Mouse (Mus musculus): ENCODE measurements at regions not wholly inside any gene's neighbourhood (a gene's known extent, or its start where the extent isn't known, plus 50 kb on each side); places are given as distances from the start of the nearest gene placed in this dataset.

DNA sequence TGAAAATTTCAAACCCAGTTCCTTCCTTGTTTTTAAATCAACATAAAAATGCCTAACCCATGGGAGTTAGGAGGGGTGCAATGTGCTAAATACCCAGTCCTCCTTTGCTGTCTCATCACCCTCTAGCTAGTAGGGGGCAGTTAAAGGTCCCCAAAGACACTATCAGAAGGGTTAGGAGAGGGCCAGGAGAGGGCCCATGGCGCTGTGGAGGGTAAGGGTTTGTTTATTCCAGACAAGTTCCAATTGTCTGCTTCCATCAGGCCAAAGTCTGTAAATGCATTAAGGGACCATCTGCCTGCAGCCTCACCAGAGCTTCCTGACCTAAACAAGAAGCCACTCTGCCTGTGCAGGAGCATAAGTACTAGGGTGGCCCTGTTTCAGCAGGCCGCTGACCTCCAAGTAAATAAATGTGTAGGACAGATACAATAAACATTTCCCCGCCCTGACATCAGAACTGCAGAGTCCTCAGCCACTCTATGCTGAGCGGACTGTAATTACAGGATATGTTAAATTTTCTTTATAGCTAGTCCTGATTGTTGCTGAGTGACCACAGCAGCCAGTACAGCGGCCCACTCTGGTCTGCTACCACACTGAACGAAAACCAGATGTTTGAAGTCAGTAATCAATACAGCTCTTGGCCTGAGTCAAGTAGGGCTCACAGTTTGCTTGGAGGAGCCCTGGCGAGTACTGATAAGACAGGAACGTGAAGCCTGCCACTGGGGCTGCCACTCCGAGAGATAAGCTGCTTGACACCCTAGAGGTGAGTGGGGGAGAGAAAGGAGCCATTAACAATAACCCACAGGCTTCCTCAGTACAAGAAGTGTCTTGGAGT is 87.4 kb downstream of the Hlx start:
- TF ChIP-seq CTCF (conservative IDR thresholded peaks at IDR 0.05; ENCODE audit: low read length) (no peak), POU5F1 (IDR thresholded peaks at IDR 0.05; ENCODE audit: borderline replicate concordance, low read length) (no peak), NANOG (IDR thresholded peaks at IDR 0.05; ENCODE audit: borderline replicate concordance, low read length) (no peak)
